Mouse (Mus musculus): ENCODE measurements around the gene Cd3eap. TPM values are rescaled to one million over a fixed set of nuclear protein-coding genes. Genes with fewer than 3 reads are reported as not detected.

The Cd3eap gene
- polyA plus RNA-seq (2012; rRNA removed): 7.5 and 8.0 TPM in 2 replicates

- Histone ChIP-seq H3K27me3 (ENCODE audit: control insufficient read depth, insufficient read depth, low read length) (no peaks in the 10 kb centered on the region; the same call in 1 of the 2 replicates), H3K27ac (ENCODE audit: control insufficient read depth, insufficient read depth, low read length) (no peak within 1 kb of the TSS), H3K4me1 (replicated peaks; ENCODE audit: control insufficient read depth, insufficient read depth, low read length) (peaks cover 22% of the 10 kb centered on the region), H3K4me3 (ENCODE audit: control insufficient read depth, insufficient read depth, low read length) (peak within 1 kb of the TSS; percentile 40), H3K36me3 (ENCODE audit: control insufficient read depth, insufficient read depth, low read length) (no peaks in the 10 kb centered on the region)
- DNase-seq: peak; percentile 79
- WGBS: under 1% methylated on average over 31 of the region's 31 CpGs
- TF ChIP-seq POLR2A (IDR thresholded peaks at IDR 0.05; ENCODE audit: control insufficient read depth, extremely low read depth, insufficient read depth, low read length, poor library complexity): 0 out of 2 replicates have a peak, but pooled peaks have one; percentile 32
- no peak for TF ChIP-seq CTCF (IDR thresholded peaks at IDR 0.05; ENCODE audit: borderline replicate concordance, control insufficient read depth, extremely low read depth, insufficient read depth, low read length, poor library complexity)
Measured at GRCm38 (mm10) chr7:19359299-19359891, at the start of gene Cd3eap, which contains the start of gene Ppp1r13l. TSS of gene Cd3eap (minus strand) at chr7:19359483. TSS of gene Ppp1r13l (plus strand) at chr7:19359749.

- peak; percentile 87 for DNase-seq
- Histone ChIP-seq H3K4me1 (replicated peaks; ENCODE audit: control insufficient read depth, insufficient read depth, low read length) (peaks cover 15% of the 10 kb centered on the region), H3K36me3 (ENCODE audit: control insufficient read depth, insufficient read depth, low read length) (no peaks in the 10 kb centered on the region), H3K27ac (ENCODE audit: control insufficient read depth, insufficient read depth, low read length) (no peak overlapping the region), H3K27me3 (ENCODE audit: control insufficient read depth, insufficient read depth, low read length) (no peaks in the 10 kb centered on the region), H3K4me3 (ENCODE audit: control insufficient read depth, insufficient read depth, low read length) (no peak overlapping the region)
- no peak for TF ChIP-seq POLR2A (IDR thresholded peaks at IDR 0.05; ENCODE audit: control insufficient read depth, extremely low read depth, insufficient read depth, low read length, poor library complexity)
- TF ChIP-seq CTCF (IDR thresholded peaks at IDR 0.05; ENCODE audit: borderline replicate concordance, control insufficient read depth, extremely low read depth, insufficient read depth, low read length, poor library complexity): peak; percentile 86
- WGBS: 2% methylated on average over 19 of the region's 19 CpGs
Measured at GRCm38 (mm10) chr7:19405417-19405816, 46.1 kb upstream of the Cd3eap start.

GRCm38 (mm10) chr7:19404476-19404875 is 45.2 kb upstream of the Cd3eap start, which contains the start of gene Ckm:
TSS of gene Ckm (plus strand) at chr7:19404776.
- TF ChIP-seq POLR2A (IDR thresholded peaks at IDR 0.05; ENCODE audit: control insufficient read depth, extremely low read depth, insufficient read depth, low read length, poor library complexity) (no peak), CTCF (IDR thresholded peaks at IDR 0.05; ENCODE audit: borderline replicate concordance, control insufficient read depth, extremely low read depth, insufficient read depth, low read length, poor library complexity) (no peak)
- H3K4me1 ChIP-seq (replicated peaks; ENCODE audit: control insufficient read depth, insufficient read depth, low read length): peaks cover 21% of the 10 kb centered on the region
- 54% methylated on average over 7 of the region's 7 CpGs for WGBS
- no peaks in the 10 kb centered on the region for H3K27me3 ChIP-seq (ENCODE audit: control insufficient read depth, insufficient read depth, low read length)
- H3K36me3 ChIP-seq (ENCODE audit: control insufficient read depth, insufficient read depth, low read length): no peaks in the 10 kb centered on the region
- H3K4me3 ChIP-seq (ENCODE audit: control insufficient read depth, insufficient read depth, low read length): peak within 1 kb of the TSS; percentile 68
- no peak within 1 kb of the TSS for H3K27ac ChIP-seq (ENCODE audit: control insufficient read depth, insufficient read depth, low read length)
- no peak for DNase-seq

GRCm38 (mm10) chr7:19403731-19404296 is 44.5 kb upstream of the Cd3eap start, which contains the start of gene Klc3:
TSS of gene Klc3 (minus strand) at chr7:19404104.
- WGBS: 2% methylated on average over 62 of the region's 62 CpGs
- TF ChIP-seq POLR2A (IDR thresholded peaks at IDR 0.05; ENCODE audit: control insufficient read depth, extremely low read depth, insufficient read depth, low read length, poor library complexity) (peak; percentile 76; the same call in 1 of the 2 replicates), CTCF (IDR thresholded peaks at IDR 0.05; ENCODE audit: borderline replicate concordance, control insufficient read depth, extremely low read depth, insufficient read depth, low read length, poor library complexity) (peak; percentile 51; the same call in 1 of the 2 replicates)

GRCm38 (mm10) chr7:19402535-19403112 is 43.3 kb upstream of the Cd3eap start:
- Histone ChIP-seq H3K4me3 (ENCODE audit: control insufficient read depth, insufficient read depth, low read length) (no peak overlapping the region), H3K27ac (ENCODE audit: control insufficient read depth, insufficient read depth, low read length) (no peak overlapping the region), H3K27me3 (ENCODE audit: control insufficient read depth, insufficient read depth, low read length) (no peaks in the 10 kb centered on the region), H3K36me3 (ENCODE audit: control insufficient read depth, insufficient read depth, low read length) (no peaks in the 10 kb centered on the region), H3K4me1 (replicated peaks; ENCODE audit: control insufficient read depth, insufficient read depth, low read length) (peaks cover 25% of the 10 kb centered on the region)
- no peak for DNase-seq
- WGBS: 89% methylated on average over 9 of the region's 9 CpGs
- TF ChIP-seq POLR2A (IDR thresholded peaks at IDR 0.05; ENCODE audit: control insufficient read depth, extremely low read depth, insufficient read depth, low read length, poor library complexity) (no peak), CTCF (IDR thresholded peaks at IDR 0.05; ENCODE audit: borderline replicate concordance, control insufficient read depth, extremely low read depth, insufficient read depth, low read length, poor library complexity) (no peak)

More at GRCm38 (mm10) chr7:19403731-19404296, 44.5 kb upstream of the Cd3eap start, which contains the start of gene Klc3:
- Histone ChIP-seq H3K4me3 (ENCODE audit: control insufficient read depth, insufficient read depth, low read length) (peak within 1 kb of the TSS; percentile 68), H3K36me3 (ENCODE audit: control insufficient read depth, insufficient read depth, low read length) (no peaks in the 10 kb centered on the region), H3K27me3 (ENCODE audit: control insufficient read depth, insufficient read depth, low read length) (no peaks in the 10 kb centered on the region), H3K27ac (ENCODE audit: control insufficient read depth, insufficient read depth, low read length) (no peak within 1 kb of the TSS), H3K4me1 (replicated peaks; ENCODE audit: control insufficient read depth, insufficient read depth, low read length) (peaks cover 25% of the 10 kb centered on the region)
- peak; percentile 92 for DNase-seq

- peaks cover 25% of the 10 kb centered on the region for H3K4me1 ChIP-seq (replicated peaks; ENCODE audit: control insufficient read depth, insufficient read depth, low read length)
- H3K36me3 ChIP-seq (ENCODE audit: control insufficient read depth, insufficient read depth, low read length): no peaks in the 10 kb centered on the region
- H3K4me3 ChIP-seq (ENCODE audit: control insufficient read depth, insufficient read depth, low read length): no peak overlapping the region
- no peak for TF ChIP-seq POLR2A (IDR thresholded peaks at IDR 0.05; ENCODE audit: control insufficient read depth, extremely low read depth, insufficient read depth, low read length, poor library complexity)
- no peak for DNase-seq
- 93% methylated on average over 4 of the region's 4 CpGs for WGBS
- no peaks in the 10 kb centered on the region for H3K27me3 ChIP-seq (ENCODE audit: control insufficient read depth, insufficient read depth, low read length)
- no peak overlapping the region for H3K27ac ChIP-seq (ENCODE audit: control insufficient read depth, insufficient read depth, low read length)
Measured at GRCm38 (mm10) chr7:19400946-19401345, 41.7 kb upstream of the Cd3eap start.
